Mouse (Mus musculus) liver, embryonic 15.5 days (tissue): ENCODE measurements around the gene Tbr1. TPM values are rescaled to one million over a fixed set of nuclear protein-coding genes. Genes with fewer than 3 reads are reported as not detected.
A peak's percentile ranks its signal among the peaks of the same experiment; 100 is the strongest.

ENCODE experiments used
- ATAC-seq: fragments of 200-750 bp; cut with Nextera tagmentation; 2 replicates; pipeline ENCODE4 v1.8.0; 2017; ENCODE audit warnings: moderate number of reproducible peaks, mild to moderate bottlenecking, moderate library complexity; ENCODE audit not compliant: insufficient read depth
- H3K27ac ChIP-seq: fragments of 300-500 bp; sonication (generic); replicated peaks from 2 replicates; pipeline ENCODE4 v1.5.1; 2015; ENCODE audit warnings: mild to moderate bottlenecking, inconsistent platforms
- H3K27me3 ChIP-seq: fragments of 300-500 bp; sonication (generic); 2 replicates; pipeline ENCODE4 v1.6.1; 2015; ENCODE audit warnings: mild to moderate bottlenecking, inconsistent platforms
- H3K36me3 ChIP-seq: fragments of 300-500 bp; sonication (generic); replicated peaks from 2 replicates; pipeline ENCODE4 v1.6.1; 2015; ENCODE audit warnings: moderate library complexity, mild to moderate bottlenecking, inconsistent platforms
- H3K4me1 ChIP-seq: fragments of 300-500 bp; sonication (generic); replicated peaks from 2 replicates; pipeline ENCODE4 v1.6.1; 2015; ENCODE audit warnings: inconsistent platforms
- H3K4me2 ChIP-seq: fragments of 300-500 bp; sonication (generic); 2 replicates; pipeline ENCODE4 v1.6.1; 2015; ENCODE audit warnings: moderate library complexity, mild to moderate bottlenecking, inconsistent platforms
- H3K4me3 ChIP-seq: fragments of 300-500 bp; sonication (generic); replicated peaks from 2 replicates; pipeline ENCODE4 v1.5.1; 2015; ENCODE audit warnings: mild to moderate bottlenecking, inconsistent platforms
- H3K9ac ChIP-seq: fragments of 300-500 bp; sonication (generic); 2 replicates; pipeline ENCODE4 v1.6.1; 2015; ENCODE audit warnings: moderate library complexity, mild to moderate bottlenecking, inconsistent platforms
- H3K9me3 ChIP-seq: fragments of 300-500 bp; sonication (generic); replicated peaks from 2 replicates; pipeline ENCODE4 v1.6.1; 2016; ENCODE audit warnings: inconsistent platforms
- WGBS: fragments of 180-500 bp; shearing (Covaris S2); methylation state at CpG from one replicate; pipeline ENCODE4 v1.1.7; 2015; ENCODE audit warnings: mixed read lengths; ENCODE audit not compliant: insufficient replicate concordance; 5-methylcytosine and 5-hydroxymethylcytosine counted together
- polyA plus RNA-seq: library from polyadenylated mRNA; unstranded; fragments of >200 nt; fragmentation: Nextera tagmentation; extraction: Ambion mirVana; gene quantifications from 2 replicates; pipeline ENCODE4 v1.2.1, GENCODE M21; 2015

The Tbr1 gene
- polyA plus RNA-seq, 1 experiment from 2014 or later: 0.03 TPM

- H3K36me3 ChIP-seq: peaks cover 5% of the 10 kb centered on the region; the same call in 1 of the 2 replicates
- H3K9ac ChIP-seq: no peak overlapping the region
- no peak overlapping the region for H3K27ac ChIP-seq
- H3K4me2 ChIP-seq: no peak overlapping the region
- no peak overlapping the region for H3K4me3 ChIP-seq
- peaks cover 78% of the 10 kb centered on the region for H3K27me3 ChIP-seq
- peaks cover 5% of the 10 kb centered on the region; the same call in 1 of the 2 replicates for H3K4me1 ChIP-seq
- no peak for ATAC-seq
- WGBS: 5% methylated on average over 10 of the region's 10 CpGs
- no peaks in the 10 kb centered on the region for H3K9me3 ChIP-seq
These were observed 1.7 kb downstream of the Tbr1 start for GRCm38 (mm10) chr2:61804382-61804840.

- Histone ChIP-seq H3K4me3 (no peak overlapping the region), H3K9me3 (no peaks in the 10 kb centered on the region), H3K27me3 (peaks cover 84% of the 10 kb centered on the region), H3K4me1 (peaks cover 5% of the 10 kb centered on the region; the same call in 1 of the 2 replicates), H3K27ac (no peak overlapping the region), H3K9ac (no peak overlapping the region), H3K36me3 (peaks cover 4% of the 10 kb centered on the region; the same call in 1 of the 2 replicates), H3K4me2 (no peak overlapping the region)
- ATAC-seq: no peak
- WGBS: 2% methylated on average over 39 of the region's 39 CpGs
These were observed 2.3 kb downstream of the Tbr1 start for GRCm38 (mm10) chr2:61804841-61805540.

- peaks cover 91% of the 10 kb centered on the region for H3K27me3 ChIP-seq
- H3K27ac ChIP-seq: no peak overlapping the region
- no peaks in the 10 kb centered on the region for H3K9me3 ChIP-seq
- H3K4me1 ChIP-seq: peaks cover 5% of the 10 kb centered on the region; the same call in 1 of the 2 replicates
- H3K36me3 ChIP-seq: no peaks in the 10 kb centered on the region
- WGBS: under 1% methylated on average over 39 of the region's 39 CpGs
- ATAC-seq: no peak
- no peak overlapping the region for H3K9ac ChIP-seq
- no peak overlapping the region for H3K4me2 ChIP-seq
- no peak overlapping the region for H3K4me3 ChIP-seq
These were observed 3.0 kb downstream of the Tbr1 start for GRCm38 (mm10) chr2:61805541-61806345.

- H3K4me3 ChIP-seq: no peak overlapping the region
- H3K4me2 ChIP-seq: no peak overlapping the region
- H3K9ac ChIP-seq: no peak overlapping the region
- no peaks in the 10 kb centered on the region for H3K36me3 ChIP-seq
- no peak overlapping the region for H3K27ac ChIP-seq
- peaks cover 7% of the 10 kb centered on the region; the same call in 1 of the 2 replicates for H3K4me1 ChIP-seq
- no peak for ATAC-seq
- peaks cover 98% of the 10 kb centered on the region for H3K27me3 ChIP-seq
- no peaks in the 10 kb centered on the region for H3K9me3 ChIP-seq
- 3% methylated on average over 3 of the region's 3 CpGs for WGBS
These were observed 3.7 kb downstream of the Tbr1 start for GRCm38 (mm10) chr2:61806346-61806825.

- Histone ChIP-seq H3K4me3 (no peak overlapping the region), H3K4me1 (peaks cover 14% of the 10 kb centered on the region), H3K27me3 (peaks cover 98% of the 10 kb centered on the region), H3K36me3 (no peaks in the 10 kb centered on the region), H3K9me3 (no peaks in the 10 kb centered on the region), H3K4me2 (no peak overlapping the region), H3K27ac (no peak overlapping the region), H3K9ac (no peak overlapping the region)
- 1% methylated on average over 22 of the region's 22 CpGs for WGBS
- ATAC-seq: no peak
These were observed 4.4 kb downstream of the Tbr1 start for GRCm38 (mm10) chr2:61807151-61807550.

- peaks cover 17% of the 10 kb centered on the region for H3K4me1 ChIP-seq
- H3K36me3 ChIP-seq: no peaks in the 10 kb centered on the region
- ATAC-seq: no peak
- H3K4me2 ChIP-seq: no peak overlapping the region
- 20% methylated on average over 2 of the region's 2 CpGs for WGBS
- no peak overlapping the region for H3K27ac ChIP-seq
- H3K9ac ChIP-seq: no peak overlapping the region
- H3K4me3 ChIP-seq: no peak overlapping the region
- H3K27me3 ChIP-seq: peaks cover 98% of the 10 kb centered on the region
- H3K9me3 ChIP-seq: no peaks in the 10 kb centered on the region
These were observed 5.1 kb downstream of the Tbr1 start for GRCm38 (mm10) chr2:61807781-61808180.

GRCm38 (mm10) chr2:61808776-61809175 is 6.0 kb downstream of the Tbr1 start:
- no peaks in the 10 kb centered on the region for H3K9me3 ChIP-seq
- H3K27me3 ChIP-seq: peaks cover 98% of the 10 kb centered on the region
- no peak overlapping the region for H3K9ac ChIP-seq
- no peak overlapping the region for H3K27ac ChIP-seq
- WGBS: 2% methylated on average over 6 of the region's 6 CpGs
- no peak overlapping the region for H3K4me2 ChIP-seq
- H3K4me1 ChIP-seq: peaks cover 12% of the 10 kb centered on the region
- H3K4me3 ChIP-seq: no peak overlapping the region
- no peak for ATAC-seq
- no peaks in the 10 kb centered on the region for H3K36me3 ChIP-seq

GRCm38 (mm10) chr2:61809381-61809780 is 6.7 kb downstream of the Tbr1 start:
- H3K4me1 ChIP-seq: peaks cover 11% of the 10 kb centered on the region
- H3K9me3 ChIP-seq: no peaks in the 10 kb centered on the region
- H3K4me3 ChIP-seq: no peak overlapping the region
- peaks cover 98% of the 10 kb centered on the region for H3K27me3 ChIP-seq
- no peak overlapping the region for H3K9ac ChIP-seq
- H3K36me3 ChIP-seq: no peaks in the 10 kb centered on the region
- ATAC-seq: no peak
- WGBS: 2% methylated on average over 1 of the region's 1 CpGs
- no peak overlapping the region for H3K27ac ChIP-seq
- no peak overlapping the region for H3K4me2 ChIP-seq

- ATAC-seq: no peak
- WGBS: 21% methylated on average over 4 of the region's 4 CpGs
- no peaks in the 10 kb centered on the region for H3K36me3 ChIP-seq
- H3K4me2 ChIP-seq: no peak overlapping the region
- H3K27me3 ChIP-seq: peaks cover 98% of the 10 kb centered on the region
- no peak overlapping the region for H3K4me3 ChIP-seq
- H3K4me1 ChIP-seq: peaks cover 22% of the 10 kb centered on the region
- H3K9ac ChIP-seq: no peak overlapping the region
- H3K27ac ChIP-seq: no peak overlapping the region
- no peaks in the 10 kb centered on the region for H3K9me3 ChIP-seq
These were observed 8.0 kb downstream of the Tbr1 start for GRCm38 (mm10) chr2:61810751-61811150.

GRCm38 (mm10) chr2:61811163-61811506 is 8.4 kb downstream of the Tbr1 start:
- H3K4me1 ChIP-seq: peaks cover 24% of the 10 kb centered on the region
- 11% methylated on average over 8 of the region's 8 CpGs for WGBS
- peaks cover 98% of the 10 kb centered on the region for H3K27me3 ChIP-seq
- no peaks in the 10 kb centered on the region for H3K36me3 ChIP-seq
- no peaks in the 10 kb centered on the region for H3K9me3 ChIP-seq
- H3K4me3 ChIP-seq: peak overlapping the region; percentile 43; the same call in 1 of the 2 replicates
- H3K27ac ChIP-seq: no peak overlapping the region
- ATAC-seq: no peak
- H3K4me2 ChIP-seq: peak overlapping the region; percentile 66; the same call in 1 of the 2 replicates
- no peak overlapping the region for H3K9ac ChIP-seq
